8 mouse cellular contexts compared by ENCODE assay signal in the genomic region with DNA sequence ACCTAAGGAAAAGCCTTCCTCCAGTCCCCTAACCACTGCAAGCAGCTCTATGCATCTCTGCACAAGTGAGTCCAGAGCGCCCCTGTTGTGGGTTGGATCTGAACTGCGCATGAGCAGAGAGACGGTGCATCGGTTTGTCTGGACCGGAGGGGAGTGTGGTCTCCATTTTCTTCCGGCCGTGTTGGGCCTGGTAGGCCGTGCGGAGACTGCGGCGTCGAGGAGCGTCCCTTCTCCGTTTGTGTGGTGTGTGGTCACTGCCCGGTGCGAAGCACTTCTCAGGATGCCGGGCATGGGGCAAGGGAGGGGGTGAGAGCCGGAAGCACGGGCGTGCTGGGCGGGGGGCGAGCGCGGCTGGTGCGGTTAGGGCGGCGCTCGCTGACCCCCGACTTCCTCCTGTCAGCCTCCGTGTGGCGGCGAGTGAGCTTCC. TPM values are rescaled to one million over a fixed set of nuclear protein-coding genes. Genes with fewer than 3 reads are reported as not detected.
DNase-seq lines count a peak whose midpoint lies in the region; ATAC-seq lines count a peak whose summit lies in the region.
"Not testable (repeated sequence)": the region's sequence is repeated elsewhere in the genome, so short reads cannot be mapped to it uniquely, and the experiment has no call there.

A gene (plus strand): TSS at position 124 of the 427 bp plus-strand sequence.

- intact Hi-C loops in gastrocnemius, postnatal 14 days (cut with DNase I; ENCODE audit: low total_unique reads): not testable (repeated sequence)

- ATAC-seq in megakaryocyte, adult 5-6 weeks (ENCODE audit: poor library complexity, severe bottlenecking): peak; percentile 91

- peak; percentile 79 to 94 for DNase-seq in adrenal gland, adult (ENCODE audit: inconsistent age in 2 of 2, low spot score in 1 of 2)
- DNase-seq in embryo, embryonic 10.5 days (ENCODE audit: low spot score): peak; percentile 85
- peak; percentile 76 for DNase-seq in gastrocnemius, postnatal 14 days
- peak; percentile 88 for DNase-seq in induced T-regulatory cell, adult 2 months (ENCODE audit: low read depth)
- DNase-seq in left cerebral cortex, adult 8-10 months (ENCODE audit: low spot score in 2 of 2): peak; percentile 68 to 70
- peak; percentile 88 for DNase-seq in right cerebral cortex, adult 18-20 months
- DNase-seq in urinary bladder, adult 2 months (ENCODE audit: low spot score): peak; percentile 61

RNA-seq across cellular contexts. Expression of the gene that starts here (rescaled TPM):
- 1 to 10 TPM; 2.3 to 2.4 TPM for total RNA-seq in gastrocnemius, postnatal 14 days (2021)
- total RNA-seq in left cerebral cortex, adult 8-10 months (2022): 10 to 100 TPM; 12.0 to 16.7 (median 14.6) TPM
- 6.1 and 7.9 TPM in 2 replicates for total RNA-seq in megakaryocyte, adult 5-6 weeks (2015)
- total RNA-seq in megakaryocyte, adult 5-6 weeks (2017): 11.2 and 11.5 TPM in 2 replicates
- polyA plus RNA-seq in urinary bladder, adult 2 months (2012; rRNA removed): 7.3 and 10.6 TPM in 2 replicates

Comparison
In these comparisons a context has a peak if more than half of its experiments do, and no peak if none do; other contexts are left out.
1. Peak in every context shown above with its lines: DNase-seq and ATAC-seq.